Mouse (Mus musculus): Measurements from ENCODE around the gene Gpr155.

GRCm38 (mm10) chr2:73348221-73348620, 38.2 kb downstream of the Gpr155 start:
- TF ChIP-seq CTCF (IDR thresholded peaks at IDR 0.05): no peak
- TF ChIP-seq EP300 (IDR thresholded peaks at IDR 0.05): no peak

All from lung, postnatal 0 days (tissue).